Mouse (Mus musculus) intestine, embryonic 14.5 days (tissue): ENCODE results near the gene Ehd1. TPM values are rescaled to one million over a fixed set of nuclear protein-coding genes. Genes with fewer than 3 reads are reported as not detected.
A peak's percentile ranks its signal among the peaks of the same experiment; 100 is the strongest.

Source experiments
- microRNA counts: library from miRNA; unstranded; fragments of <30 nt; microRNA quantifications from one replicate; lab custom pipeline; 2016
- microRNA-seq: library from miRNA; unstranded; fragments of <30 nt; microRNA quantifications from one replicate; pipeline ENCODE4, GENCODE M21; 2016
- polyA plus RNA-seq: library from polyadenylated mRNA; unstranded; fragments of >200 nt; fragmentation: Nextera tagmentation; extraction: Ambion mirVana; gene quantifications from 2 replicates; pipeline ENCODE4 v1.2.1, GENCODE M21; 2014

The Ehd1 gene
- polyA plus RNA-seq, 1 experiment from 2014 or later: 46.9 TPM

MicroRNAs within 50 kb of the gene (microRNA counts, 519-probe panel; counts per million panel counts)
- microRNA mmu-miR-192 (lab: Ali Mortazavi, UCI): 4,883 counts per million, percentile 83 among the panel's probes with 10 or more counts

Small RNA genes within 50 kb of the gene (microRNA-seq; reads per million reads assigned to microRNA genes)
- gene Mir192 (4,126 reads per million, percentile 89 among the genes with 10 or more reads in this experiment), gene Mir194-2 (2,821 reads per million, percentile 87 among the genes with 10 or more reads in this experiment), gene Mir6989 (0.51 reads per million)

Other genes starting within 250 kb of the Ehd1 start
- gene Syvn1, start 230.1 kb upstream of the Ehd1 start, polyA plus RNA-seq: 24.5 and 28.1 TPM in 2 replicates
- 82.1 and 82.5 TPM in 2 replicates for gene Mrpl49, start 218.9 kb upstream of the Ehd1 start, polyA plus RNA-seq
- 1,017 and 1,054 TPM in 2 replicates for gene Fau, start 218.9 kb upstream of the Ehd1 start, polyA plus RNA-seq
- gene Znhit2, start 215.5 kb upstream of the Ehd1 start, polyA plus RNA-seq: 33.8 and 38.3 TPM in 2 replicates
- gene Tm7sf2, start 208.4 kb upstream of the Ehd1 start, polyA plus RNA-seq: 30.6 and 31.4 TPM in 2 replicates
- 63.9 and 65.0 TPM in 2 replicates for gene Vps51, start 199.5 kb upstream of the Ehd1 start, polyA plus RNA-seq
- gene Tmem262, start 196.7 kb upstream of the Ehd1 start, polyA plus RNA-seq: not detected in 2 replicates
- gene Gm28374, start 194.5 kb upstream of the Ehd1 start, polyA plus RNA-seq: 1.1 and 1.5 TPM in 2 replicates
- gene Zfpl1, start 191.8 kb upstream of the Ehd1 start, polyA plus RNA-seq: 70.9 and 77.0 TPM in 2 replicates
- 43.3 and 44.1 TPM in 2 replicates for gene Cdca5, start 191.7 kb upstream of the Ehd1 start, polyA plus RNA-seq
- gene AC131692.1, start 182.3 kb upstream of the Ehd1 start, polyA plus RNA-seq: 0.22 and 0.59 TPM in 2 replicates
- gene Naaladl1, start 170.9 kb upstream of the Ehd1 start, polyA plus RNA-seq: 4.1 and 4.4 TPM in 2 replicates
- 53.9 and 59.9 TPM in 2 replicates for gene Sac3d1, start 158.1 kb upstream of the Ehd1 start, polyA plus RNA-seq
- gene Snx15, start 148.4 kb upstream of the Ehd1 start, polyA plus RNA-seq: 35.4 and 36.0 TPM in 2 replicates
- 0.30 and 1.1 TPM in 2 replicates for gene Batf2, start 135.7 kb upstream of the Ehd1 start, polyA plus RNA-seq
- 101 and 110 TPM in 2 replicates for gene Arl2, start 135.2 kb upstream of the Ehd1 start, polyA plus RNA-seq
- gene Majin, start 92.3 kb upstream of the Ehd1 start, polyA plus RNA-seq: not detected in 2 replicates
- 0.53 and 1.1 TPM in 2 replicates for gene Gpha2, start 50.3 kb upstream of the Ehd1 start, polyA plus RNA-seq
- 24.1 and 27.5 TPM in 2 replicates for gene Ppp2r5b, start 40.9 kb upstream of the Ehd1 start, polyA plus RNA-seq
- gene Atg2a, start 35.1 kb upstream of the Ehd1 start, polyA plus RNA-seq: 11.6 and 12.9 TPM in 2 replicates
- gene Cdc42bpg, start 29.7 kb downstream of the Ehd1 start, polyA plus RNA-seq: 1.5 and 1.8 TPM in 2 replicates
- gene Men1, start 58.3 kb downstream of the Ehd1 start, polyA plus RNA-seq: 55.2 and 56.2 TPM in 2 replicates
- gene Map4k2, start 64.4 kb downstream of the Ehd1 start, polyA plus RNA-seq: 7.6 and 9.2 TPM in 2 replicates
- gene Sf1, start 87.0 kb downstream of the Ehd1 start, polyA plus RNA-seq: 135 and 143 TPM in 2 replicates
- 5.9 and 6.2 TPM in 2 replicates for gene Pygm, start 107.7 kb downstream of the Ehd1 start, polyA plus RNA-seq
- 30.0 and 31.8 TPM in 2 replicates for gene Rasgrp2, start 122.6 kb downstream of the Ehd1 start, polyA plus RNA-seq
- 1.9 and 2.1 TPM in 2 replicates for gene Nrxn2, start 142.0 kb downstream of the Ehd1 start, polyA plus RNA-seq